Mouse (Mus musculus) lung, embryonic 15.5 days (tissue): ENCODE data around the gene Apoc4. TPM values are rescaled to one million over a fixed set of nuclear protein-coding genes. Genes with fewer than 3 reads are reported as not detected.

Experiments used
- ATAC-seq: fragments of 200-750 bp; cut with Nextera tagmentation; 2 replicates; pipeline ENCODE4 v1.8.0; 2017; ENCODE audit warnings: moderate number of reproducible peaks, borderline replicate concordance; ENCODE audit not compliant: low FRiP score, low TSS enrichment; ENCODE audit errors: extremely low read depth
- H3K27ac ChIP-seq: fragments of 300-500 bp; sonication (generic); 2 replicates; pipeline ENCODE4 v1.5.1; 2015; ENCODE audit warnings: moderate library complexity, mild to moderate bottlenecking, inconsistent platforms
- H3K27me3 ChIP-seq: fragments of 300-500 bp; sonication (generic); 2 replicates; pipeline ENCODE4 v1.6.1; 2015; ENCODE audit warnings: inconsistent platforms
- H3K36me3 ChIP-seq: fragments of 300-500 bp; sonication (generic); 2 replicates; pipeline ENCODE4 v1.6.1; 2015; ENCODE audit warnings: inconsistent platforms
- H3K4me1 ChIP-seq: fragments of 300-500 bp; sonication (generic); 2 replicates; pipeline ENCODE4 v1.6.1; 2015; ENCODE audit warnings: inconsistent platforms
- H3K4me2 ChIP-seq: fragments of 300-500 bp; sonication (generic); 2 replicates; pipeline ENCODE4 v1.6.1; 2015; ENCODE audit warnings: inconsistent platforms, mild to moderate bottlenecking, moderate library complexity
- H3K4me3 ChIP-seq: fragments of 300-500 bp; sonication (generic); 2 replicates; pipeline ENCODE4 v1.5.1; 2015; ENCODE audit warnings: mild to moderate bottlenecking, inconsistent platforms
- H3K9ac ChIP-seq: fragments of 300-500 bp; sonication (generic); 2 replicates; pipeline ENCODE4 v1.6.1; 2015; ENCODE audit warnings: inconsistent platforms
- H3K9me3 ChIP-seq: fragments of 300-500 bp; sonication (generic); 2 replicates; pipeline ENCODE4 v1.6.1; 2016; ENCODE audit warnings: inconsistent platforms
- WGBS: fragments of 180-500 bp; shearing (Covaris S2); methylation state at CpG from one replicate; pipeline ENCODE4 v1.1.7; 2015; 5-methylcytosine and 5-hydroxymethylcytosine counted together
- polyA plus RNA-seq: library from polyadenylated mRNA; unstranded; fragments of >200 nt; fragmentation: Nextera tagmentation; extraction: Ambion mirVana; gene quantifications from 2 replicates; pipeline ENCODE4 v1.2.1, GENCODE M21; 2015

Apoc4 gene
- polyA plus RNA-seq, 1 experiment from 2014 or later = 0.42 TPM

DNA sequence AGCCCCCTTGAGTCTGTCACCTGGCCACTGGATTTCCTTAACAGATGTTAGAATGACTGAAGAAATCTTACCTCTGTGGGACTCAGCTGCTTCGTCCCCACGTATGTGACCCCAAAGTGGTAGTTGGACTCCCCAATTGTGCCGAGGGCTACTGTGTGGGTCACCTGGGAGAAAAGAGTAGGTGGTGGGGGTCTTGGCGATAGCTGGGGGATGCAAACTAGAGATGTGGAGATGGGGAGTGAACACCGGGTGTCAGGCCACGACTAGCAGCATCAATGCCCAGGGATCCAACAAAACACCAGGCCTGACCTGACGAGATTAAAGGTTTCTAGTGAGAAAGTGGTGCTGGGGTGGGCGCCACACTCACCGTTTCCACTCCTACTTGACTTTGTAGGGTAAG, 32.3 kb upstream of the Apoc4 start:
- WGBS = 81% methylated on average over 9 of the region's 9 CpGs
- Histone ChIP-seq H3K9ac (no peak overlapping the region), H3K4me2 (no peak overlapping the region), H3K4me1 (peaks cover 24% of the 10 kb centered on the region), H3K36me3 (peaks cover 61% of the 10 kb centered on the region), H3K27ac (no peak overlapping the region), H3K9me3 (no peaks in the 10 kb centered on the region), H3K4me3 (peak overlapping the region; percentile 87; the same call in 1 of the 2 replicates), H3K27me3 (no peaks in the 10 kb centered on the region)
- ATAC-seq = no peak

DNA sequence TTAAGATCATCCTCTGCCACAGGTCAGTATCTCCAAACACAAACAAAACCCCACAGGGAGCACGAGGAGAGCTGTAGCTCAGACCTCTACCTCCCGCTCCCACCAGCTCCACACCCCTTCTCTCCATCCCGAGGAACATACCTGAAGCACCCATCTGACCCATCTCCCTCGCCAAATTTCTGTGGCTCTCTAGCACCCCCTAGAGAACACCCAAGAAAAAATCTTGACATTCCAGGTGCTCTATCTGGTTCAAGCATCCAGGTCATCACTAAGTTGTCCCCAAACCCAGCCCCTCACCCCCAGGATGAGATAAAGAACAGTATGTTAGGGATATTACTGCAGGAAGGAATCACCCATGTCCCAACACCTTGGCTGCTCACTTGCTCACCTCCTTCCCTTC, 31.9 kb upstream of the Apoc4 start:
- H3K27me3 ChIP-seq = no peaks in the 10 kb centered on the region
- H3K9me3 ChIP-seq = no peaks in the 10 kb centered on the region
- no peak for ATAC-seq
- no peak overlapping the region for H3K9ac ChIP-seq
- peaks cover 24% of the 10 kb centered on the region for H3K4me1 ChIP-seq
- no peak overlapping the region for H3K27ac ChIP-seq
- H3K4me3 ChIP-seq = no peak overlapping the region
- peaks cover 60% of the 10 kb centered on the region for H3K36me3 ChIP-seq
- WGBS = 39% methylated on average over 4 of the region's 4 CpGs
- no peak overlapping the region for H3K4me2 ChIP-seq

DNA sequence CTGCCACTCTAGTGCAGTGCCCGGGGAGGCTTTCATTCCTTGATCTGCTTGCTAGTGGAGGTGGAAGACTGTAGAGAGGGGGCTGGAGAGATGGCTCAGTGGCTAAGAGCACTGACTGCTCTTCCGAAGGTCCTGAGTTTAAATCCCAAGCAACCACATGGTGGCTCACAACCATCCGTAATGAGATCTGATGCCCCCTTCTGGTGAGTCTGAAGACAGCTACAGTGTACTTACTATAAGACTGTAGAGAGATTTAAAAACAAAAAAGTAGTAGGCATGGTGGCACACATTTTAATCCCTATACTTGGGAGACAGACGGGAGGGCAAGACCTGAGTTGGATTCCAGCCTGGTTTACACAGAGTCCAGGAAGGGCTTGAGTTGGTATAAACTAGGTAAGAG, 31.1 kb upstream of the Apoc4 start:
- ATAC-seq = no peak
- Histone ChIP-seq H3K27me3 (no peaks in the 10 kb centered on the region), H3K4me2 (no peak overlapping the region), H3K27ac (no peak overlapping the region), H3K4me1 (peaks cover 24% of the 10 kb centered on the region), H3K36me3 (peaks cover 63% of the 10 kb centered on the region), H3K9ac (no peak overlapping the region), H3K4me3 (no peak overlapping the region), H3K9me3 (no peaks in the 10 kb centered on the region)
- WGBS = 66% methylated on average over 4 of the region's 4 CpGs

DNA sequence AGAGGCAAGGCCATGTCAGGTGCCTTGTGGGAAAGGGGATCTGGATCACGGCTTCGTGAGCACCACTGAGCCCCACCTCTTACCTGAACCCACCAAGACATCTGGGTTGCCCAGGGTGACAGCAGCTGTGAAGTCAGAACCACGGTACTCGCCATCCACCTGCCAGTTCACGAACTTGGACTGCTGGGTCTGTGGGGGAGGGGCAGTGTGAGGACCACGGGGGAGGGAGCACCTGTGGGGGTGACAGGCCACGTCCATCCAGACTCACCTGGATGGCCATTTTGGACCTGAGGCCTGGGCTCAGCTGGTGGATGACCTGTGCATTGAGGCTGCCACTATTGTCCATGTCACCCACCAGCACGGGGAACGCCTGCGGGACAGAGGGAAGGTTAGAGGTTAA, 29.4 kb upstream of the Apoc4 start:
- Histone ChIP-seq H3K4me3 (no peak overlapping the region), H3K27me3 (no peaks in the 10 kb centered on the region), H3K9ac (no peak overlapping the region), H3K27ac (no peak overlapping the region), H3K9me3 (no peaks in the 10 kb centered on the region), H3K36me3 (peaks cover 69% of the 10 kb centered on the region), H3K4me2 (no peak overlapping the region), H3K4me1 (peaks cover 14% of the 10 kb centered on the region)
- WGBS = 89% methylated on average over 10 of the region's 10 CpGs
- no peak for ATAC-seq

DNA sequence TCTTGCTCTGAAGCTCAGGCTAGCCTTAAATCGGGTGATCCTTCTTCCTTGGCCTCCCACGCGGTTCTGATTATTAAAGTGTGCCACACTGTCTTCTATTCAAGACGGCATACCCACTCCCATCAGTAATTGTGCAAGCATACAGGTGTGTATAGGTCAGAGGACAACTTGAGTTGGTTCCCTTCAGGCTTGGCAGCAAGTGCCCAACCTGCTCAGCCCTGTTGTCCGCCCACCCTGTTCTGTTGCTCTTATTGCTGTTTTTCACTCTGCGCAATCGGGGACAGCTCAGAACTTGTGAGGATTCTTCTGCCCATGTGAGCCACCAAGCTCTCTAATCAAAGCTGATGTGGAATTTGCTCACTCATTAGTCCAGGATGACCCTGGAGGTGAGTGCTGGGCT, 24.0 kb upstream of the Apoc4 start:
- H3K9ac ChIP-seq = no peak overlapping the region
- 96% methylated on average over 7 of the region's 7 CpGs for WGBS
- H3K27ac ChIP-seq = no peak overlapping the region
- H3K9me3 ChIP-seq = no peaks in the 10 kb centered on the region
- peaks cover 6% of the 10 kb centered on the region for H3K4me1 ChIP-seq
- H3K36me3 ChIP-seq = peaks cover 60% of the 10 kb centered on the region
- H3K4me3 ChIP-seq = no peak overlapping the region
- H3K27me3 ChIP-seq = no peaks in the 10 kb centered on the region
- ATAC-seq = no peak
- H3K4me2 ChIP-seq = no peak overlapping the region

DNA sequence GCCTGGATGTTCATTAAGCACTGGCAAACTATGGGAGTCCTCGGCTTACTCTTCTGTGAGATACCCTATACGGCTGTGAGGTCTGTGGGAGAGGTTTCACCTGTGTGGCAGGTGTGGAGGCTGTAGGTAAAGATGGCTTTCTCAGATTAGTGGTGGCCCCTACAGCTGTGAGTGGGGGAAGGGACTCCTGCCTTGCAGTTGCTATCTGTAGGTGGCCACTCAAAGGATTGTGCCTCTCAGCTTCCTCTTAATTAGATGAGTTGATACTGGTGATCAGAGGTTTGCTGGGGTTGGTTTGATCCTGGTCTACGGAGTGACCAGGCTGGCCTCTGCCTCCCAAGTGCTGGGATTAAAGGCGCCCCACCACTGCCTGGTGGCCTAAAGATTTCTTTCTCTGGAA, 23.2 kb upstream of the Apoc4 start:
- Histone ChIP-seq H3K27ac (no peak overlapping the region), H3K4me1 (peaks cover 8% of the 10 kb centered on the region), H3K36me3 (peaks cover 54% of the 10 kb centered on the region), H3K27me3 (no peaks in the 10 kb centered on the region), H3K4me2 (no peak overlapping the region), H3K4me3 (no peak overlapping the region), H3K9me3 (no peaks in the 10 kb centered on the region), H3K9ac (no peak overlapping the region)
- 85% methylated on average over 4 of the region's 4 CpGs for WGBS
- no peak for ATAC-seq

DNA sequence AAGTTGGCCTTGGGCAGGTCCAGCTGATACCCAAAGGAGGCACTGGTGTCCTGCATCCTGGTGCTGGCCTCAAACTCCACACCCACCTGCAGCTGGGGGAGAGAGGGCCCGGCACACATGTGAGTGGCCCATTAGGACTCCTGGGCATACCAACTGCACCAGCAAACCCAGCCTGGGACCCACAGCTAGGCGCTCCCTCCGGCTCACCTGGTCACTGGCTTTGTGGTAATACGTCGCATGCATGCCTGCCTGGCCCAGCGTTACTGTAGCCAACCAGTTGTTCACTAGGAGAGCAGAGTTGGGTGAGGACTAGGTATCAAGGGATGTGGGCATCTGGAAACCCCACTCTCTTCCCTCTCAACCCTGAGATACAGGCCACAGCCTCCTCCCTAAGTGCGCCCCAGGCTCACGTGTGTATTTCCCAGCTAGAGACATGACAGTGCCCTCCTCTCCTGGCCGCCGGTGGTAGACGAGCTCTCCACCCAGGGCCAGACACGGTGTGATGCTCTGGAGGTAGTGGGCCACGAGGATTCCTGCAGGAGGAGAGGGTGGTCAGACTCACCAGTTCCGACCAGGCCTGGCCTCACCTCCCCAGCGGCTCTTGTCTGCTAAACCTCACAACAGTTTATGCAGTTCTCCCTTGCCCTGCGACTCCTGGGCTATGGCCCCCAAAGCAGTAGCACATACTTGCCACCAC, 21.7 kb upstream of the Apoc4 start:
- ATAC-seq = no peak
- peaks cover 41% of the 10 kb centered on the region; the same call in 1 of the 2 replicates for H3K36me3 ChIP-seq
- H3K27ac ChIP-seq = no peak overlapping the region
- H3K9ac ChIP-seq = no peak overlapping the region
- H3K4me1 ChIP-seq = peaks cover 21% of the 10 kb centered on the region
- H3K9me3 ChIP-seq = no peaks in the 10 kb centered on the region
- no peak overlapping the region for H3K4me2 ChIP-seq
- 88% methylated on average over 16 of the region's 16 CpGs for WGBS
- no peaks in the 10 kb centered on the region for H3K27me3 ChIP-seq
- H3K4me3 ChIP-seq = no peak overlapping the region

DNA sequence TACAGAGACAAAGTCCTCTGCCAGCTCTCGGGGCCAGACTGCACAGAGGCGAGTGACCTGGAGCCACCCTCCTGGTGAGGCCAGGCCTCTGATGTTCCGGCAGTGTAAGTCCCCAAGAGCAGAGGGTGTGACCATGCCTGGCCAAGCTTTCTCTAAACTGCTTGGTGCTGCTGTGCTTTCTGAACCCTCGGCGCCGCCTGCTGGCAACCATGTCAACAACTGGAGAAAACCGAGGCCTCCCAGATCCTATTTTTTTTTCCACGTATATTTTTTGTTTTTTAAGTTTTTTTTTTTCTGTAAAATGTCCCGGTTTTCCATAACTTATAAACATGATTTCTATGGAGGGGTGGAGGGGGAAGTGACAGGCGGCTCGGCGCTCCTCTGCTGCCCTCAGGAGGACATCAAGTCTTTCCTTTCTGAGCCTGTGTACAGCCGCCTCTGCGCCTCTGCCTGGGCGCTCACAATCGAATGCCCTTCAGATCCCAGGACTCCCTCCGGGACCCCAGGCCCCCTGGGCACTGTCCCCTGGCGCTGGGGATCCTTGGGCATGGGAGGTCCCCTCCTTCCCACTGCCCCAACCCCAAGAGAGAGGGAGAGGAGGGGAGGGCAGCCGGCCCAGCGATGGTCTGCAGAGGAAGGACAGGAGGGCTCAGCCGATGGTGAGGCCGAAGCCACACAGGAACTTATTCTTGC, 19.9 kb upstream of the Apoc4 start:
- peak; percentile 41; the same call in 1 of the 2 replicates for ATAC-seq
- Histone ChIP-seq H3K4me1 (peaks cover 25% of the 10 kb centered on the region), H3K27ac (no peak overlapping the region), H3K9ac (no peak overlapping the region; the same call in 1 of the 2 replicates), H3K36me3 (peaks cover 29% of the 10 kb centered on the region; the same call in 1 of the 2 replicates), H3K9me3 (no peaks in the 10 kb centered on the region), H3K27me3 (no peaks in the 10 kb centered on the region), H3K4me3 (no peak overlapping the region), H3K4me2 (no peak overlapping the region)
- WGBS = 26% methylated on average over 22 of the region's 22 CpGs

DNA sequence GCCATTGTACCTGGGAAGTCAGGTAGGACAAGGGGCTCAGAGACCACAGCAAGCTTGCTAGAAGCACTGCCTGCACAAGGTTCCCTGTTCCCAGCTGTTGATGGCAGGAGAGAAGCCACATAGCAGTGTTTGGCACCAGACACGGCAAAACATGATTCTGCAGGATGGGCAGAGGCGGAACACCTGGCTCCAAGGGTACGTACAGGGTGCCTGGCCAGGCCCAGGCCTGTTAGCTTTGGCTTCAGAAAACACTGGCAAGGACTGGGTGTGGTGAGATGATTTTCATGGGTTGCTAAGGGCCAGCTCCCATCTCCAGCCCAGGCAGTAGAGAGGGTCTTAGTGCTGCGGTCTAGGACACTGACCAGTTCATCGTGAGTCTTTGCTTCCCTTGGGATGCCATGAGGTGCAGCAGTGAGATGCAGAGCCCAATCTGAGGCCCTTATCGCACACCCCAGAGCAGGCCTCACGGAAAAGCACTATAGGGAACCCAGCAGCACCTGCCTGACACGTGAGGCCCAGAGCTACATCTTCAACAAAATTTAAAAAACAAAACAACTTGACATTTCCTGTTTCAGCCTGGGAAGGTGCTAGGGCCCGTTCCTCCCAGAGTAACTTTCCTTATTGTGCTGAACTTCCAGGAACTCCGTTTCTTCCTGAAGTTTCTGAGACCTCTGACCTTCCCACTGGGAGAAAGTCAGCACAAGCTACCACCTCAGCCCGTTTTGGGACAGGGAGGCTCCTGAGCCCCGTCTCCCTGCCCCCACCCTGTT, 19.2 kb upstream of the Apoc4 start:
- H3K36me3 ChIP-seq = peaks cover 27% of the 10 kb centered on the region; the same call in 1 of the 2 replicates
- no peak overlapping the region for H3K4me2 ChIP-seq
- H3K4me3 ChIP-seq = no peak overlapping the region
- no peaks in the 10 kb centered on the region for H3K9me3 ChIP-seq
- H3K27ac ChIP-seq = no peak overlapping the region
- H3K9ac ChIP-seq = no peak overlapping the region
- no peak for ATAC-seq
- WGBS = 54% methylated on average over 12 of the region's 12 CpGs
- no peaks in the 10 kb centered on the region for H3K27me3 ChIP-seq
- H3K4me1 ChIP-seq = peaks cover 26% of the 10 kb centered on the region

DNA sequence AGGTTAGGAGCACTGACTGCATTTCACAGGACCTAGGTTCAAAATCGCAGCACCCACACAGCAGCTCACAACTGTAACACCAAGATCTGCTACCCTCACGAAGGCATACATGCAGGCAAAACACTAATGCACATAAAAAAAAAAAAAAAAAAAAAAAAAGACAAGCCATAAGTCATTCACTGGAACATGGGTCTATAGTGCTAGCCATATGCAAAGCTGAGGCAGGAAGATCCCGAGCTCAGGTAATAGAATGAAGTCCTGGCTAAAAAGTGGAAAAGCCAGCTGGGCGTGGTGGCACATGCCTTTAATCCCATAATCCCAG, 18.5 kb upstream of the Apoc4 start:
- 83% methylated on average over 4 of the region's 4 CpGs for WGBS
- H3K9me3 ChIP-seq = no peaks in the 10 kb centered on the region
- no peak overlapping the region for H3K4me3 ChIP-seq
- H3K27me3 ChIP-seq = no peaks in the 10 kb centered on the region
- H3K4me2 ChIP-seq = no peak overlapping the region
- H3K36me3 ChIP-seq = peaks cover 27% of the 10 kb centered on the region; the same call in 1 of the 2 replicates
- H3K4me1 ChIP-seq = peaks cover 33% of the 10 kb centered on the region
- H3K27ac ChIP-seq = no peak overlapping the region
- H3K9ac ChIP-seq = no peak overlapping the region
- ATAC-seq = no peak

DNA sequence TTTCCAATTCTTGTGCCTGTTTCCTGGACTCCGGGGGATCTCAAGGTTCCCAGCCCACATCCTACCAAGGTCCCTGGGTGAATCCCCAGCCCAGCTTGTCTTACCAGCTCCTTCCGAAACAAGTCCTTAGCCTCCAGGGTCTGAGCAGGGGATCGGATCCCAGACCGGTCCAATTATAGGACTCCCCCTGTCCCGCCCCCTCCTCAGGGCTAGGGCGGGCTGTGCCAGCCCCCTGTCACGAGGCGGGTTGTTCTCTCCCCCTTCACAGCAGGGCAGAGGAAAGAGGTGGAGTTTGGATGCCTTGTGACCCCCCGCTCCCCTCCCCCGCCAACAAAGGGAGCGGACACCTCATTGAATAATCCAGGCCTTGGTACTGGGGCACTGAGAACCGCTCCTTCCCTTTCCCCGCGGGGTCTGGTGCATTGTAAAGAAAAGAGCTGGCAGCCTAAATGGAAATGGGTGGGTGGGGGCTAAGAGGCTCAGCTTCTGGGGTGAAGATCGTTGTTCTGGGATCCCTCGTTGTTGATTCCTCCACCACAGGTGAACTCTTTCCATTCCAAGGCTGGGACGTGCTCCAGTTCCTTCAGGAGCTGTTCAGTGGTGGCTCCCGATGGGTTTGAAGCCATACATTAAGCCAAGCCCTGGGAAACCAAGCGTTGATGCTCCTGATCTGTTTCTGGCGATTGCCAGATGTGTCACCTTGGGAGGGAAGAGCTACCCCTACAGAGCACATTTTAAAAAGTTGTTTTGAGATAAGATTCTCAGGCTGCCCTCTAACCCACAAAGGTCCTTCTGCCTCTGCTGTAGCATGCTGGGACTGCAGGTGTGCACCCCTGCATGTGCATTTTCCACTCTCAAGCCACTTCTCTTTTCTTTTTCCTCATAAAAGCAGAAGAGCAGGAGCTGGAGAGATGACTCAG, 17.9 kb upstream of the Apoc4 start, which contains the start of gene Apoe:
Gene Apoe, minus strand, starts transcription at position 282 of the 920 bp plus-strand sequence.
- 2% methylated on average over 19 of the region's 20 CpGs for WGBS

More for the DNA sequence above, 17.9 kb upstream of the Apoc4 start, which contains the start of gene Apoe:
- Histone ChIP-seq H3K27me3 (no peaks in the 10 kb centered on the region), H3K4me1 (peaks cover 38% of the 10 kb centered on the region), H3K9ac (peak within 1 kb of the TSS; percentile 40), H3K4me2 (peak within 1 kb of the TSS; percentile 65), H3K9me3 (no peaks in the 10 kb centered on the region), H3K36me3 (peaks cover 27% of the 10 kb centered on the region; the same call in 1 of the 2 replicates), H3K27ac (peak within 1 kb of the TSS; percentile 36), H3K4me3 (peak within 1 kb of the TSS; percentile 40)
- ATAC-seq = peak; percentile 48; the same call in 1 of the 2 replicates
